Mouse (Mus musculus): ENCODE measurements at regions not wholly inside any gene's neighbourhood (a gene's known extent, or its start where the extent isn't known, plus 50 kb on each side); places are given as distances from the start of the nearest gene placed in this dataset.

DNA sequence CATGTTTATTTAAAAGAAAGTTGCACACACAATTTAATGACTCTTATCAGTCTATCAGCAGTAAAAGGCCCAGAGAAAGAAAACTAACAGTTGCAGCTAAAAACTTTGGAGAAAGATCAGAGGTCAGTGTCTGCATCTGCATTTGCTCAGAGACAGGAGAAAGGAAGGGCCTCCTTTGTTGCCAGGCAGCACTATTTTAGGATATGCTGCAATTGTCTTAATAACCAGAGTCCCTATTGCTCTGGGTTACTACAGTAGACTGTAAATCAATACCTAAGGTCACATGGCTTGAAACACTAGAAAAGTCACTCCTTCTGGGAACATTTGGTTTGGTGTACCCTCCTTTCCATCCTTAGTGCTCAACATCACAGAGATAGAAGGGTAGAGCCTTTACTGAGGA is 175.7 kb downstream of the Hdgfl1 start:
- no peak for DNase-seq

DNA sequence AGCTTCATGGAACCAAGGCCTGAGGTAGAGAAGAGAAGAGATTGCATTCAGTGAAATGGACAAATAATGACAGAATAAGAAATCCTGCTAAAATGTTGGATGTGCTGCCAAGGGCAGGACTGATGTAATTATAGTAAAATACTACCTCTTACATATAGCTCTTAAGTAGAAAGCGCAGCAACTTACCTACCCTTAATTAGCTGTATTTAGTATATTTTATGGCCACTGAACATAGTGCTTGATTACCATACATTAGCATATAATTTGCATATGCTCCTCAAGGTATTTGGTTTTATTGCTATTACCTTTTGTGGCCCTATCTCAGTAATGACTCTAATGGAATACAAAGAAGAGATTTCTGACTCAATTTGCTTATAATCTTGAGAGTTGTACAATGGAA is 176.2 kb downstream of the Hdgfl1 start:
- no peak for DNase-seq

GRCm38 (mm10) chr13:26575890-26576543 is 193.9 kb downstream of the Hdgfl1 start:
- no peak for DNase-seq

DNA sequence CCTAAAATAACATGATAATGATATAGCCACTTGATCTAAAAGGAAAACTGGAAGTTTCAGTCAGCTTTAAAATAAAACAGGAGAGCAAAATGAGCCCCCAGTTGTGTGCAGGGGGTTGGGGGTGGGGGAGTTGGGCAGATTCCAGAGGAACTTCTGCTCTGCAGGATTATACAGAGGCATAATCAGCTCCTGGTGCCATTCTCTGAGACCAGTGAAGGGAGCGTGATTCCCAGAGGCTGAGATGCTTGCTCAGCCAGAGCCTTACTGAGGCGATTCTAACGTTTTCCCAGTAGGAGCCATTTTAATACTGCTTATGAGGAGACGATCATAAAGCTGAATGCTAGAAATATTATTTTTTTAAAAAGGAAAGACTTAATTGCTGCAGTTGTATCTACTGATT is 200.5 kb downstream of the Hdgfl1 start:
- DNase-seq = no peak

DNA sequence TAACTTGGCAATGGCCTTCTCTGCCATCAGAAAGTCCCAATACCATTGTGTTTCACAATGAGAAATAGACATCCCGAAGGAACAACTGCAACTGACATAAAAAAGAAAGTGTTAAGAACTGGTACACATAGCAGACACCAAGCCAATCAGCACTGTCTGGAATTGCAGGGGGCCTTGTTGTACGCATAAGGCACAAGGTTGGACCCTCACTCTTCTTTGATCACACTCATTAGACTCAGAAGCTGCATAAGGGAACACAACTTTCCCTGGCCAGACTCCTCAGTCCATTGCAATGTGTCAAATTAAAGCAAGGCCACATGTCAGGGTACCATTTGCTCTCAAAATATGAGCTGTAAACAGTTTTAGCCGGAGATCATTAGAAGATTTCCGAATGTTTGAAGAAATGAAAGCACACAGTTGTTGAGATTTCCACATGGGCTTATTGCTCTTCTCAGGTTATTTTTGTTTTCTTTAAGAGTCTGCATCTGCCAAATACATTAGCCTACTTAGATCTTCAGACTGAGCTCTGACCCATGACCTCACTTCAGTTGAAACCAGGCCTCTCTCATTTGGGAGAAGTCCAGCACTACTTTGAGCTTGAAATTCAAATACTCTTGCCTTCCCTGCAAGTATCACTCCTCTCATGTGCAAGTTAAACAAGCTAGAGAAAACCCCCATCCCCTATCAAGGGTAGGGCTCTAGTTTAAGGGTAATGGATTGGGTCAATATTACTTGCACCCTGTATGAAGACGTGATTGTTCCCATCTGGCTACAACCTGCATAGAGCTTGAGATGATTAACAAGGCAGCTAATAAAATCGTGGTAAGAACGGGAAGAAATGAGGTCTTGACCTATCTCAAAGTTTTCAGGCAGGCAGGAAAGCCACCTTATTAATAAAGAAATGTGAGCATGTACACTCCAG is 204.8 kb downstream of the Hdgfl1 start:
- DNase-seq = no peak

- DNase-seq = peak in 1 of 2 experiments; percentile 39
Observed at GRCm38 (mm10) chr13:26558366-26558765, 211.6 kb downstream of the Hdgfl1 start.

GRCm38 (mm10) chr13:26554266-26554665 is 215.7 kb downstream of the Hdgfl1 start:
- no peak for DNase-seq

- no peak for DNase-seq
Observed at GRCm38 (mm10) chr13:26552122-26552521, 217.8 kb downstream of the Hdgfl1 start.

- DNase-seq = no peak
Observed at GRCm38 (mm10) chr13:26538928-26539327, 231.0 kb downstream of the Hdgfl1 start.

GRCm38 (mm10) chr13:26536575-26536974 is 233.4 kb downstream of the Hdgfl1 start:
- no peak for DNase-seq

- no peak for DNase-seq
Observed at GRCm38 (mm10) chr13:26532761-26533160, 237.2 kb downstream of the Hdgfl1 start.

GRCm38 (mm10) chr13:26519054-26519453 is 250.9 kb downstream of the Hdgfl1 start:
- DNase-seq = no peak

- DNase-seq = no peak
Observed at GRCm38 (mm10) chr13:26518425-26518824, 251.5 kb downstream of the Hdgfl1 start.

DNA sequence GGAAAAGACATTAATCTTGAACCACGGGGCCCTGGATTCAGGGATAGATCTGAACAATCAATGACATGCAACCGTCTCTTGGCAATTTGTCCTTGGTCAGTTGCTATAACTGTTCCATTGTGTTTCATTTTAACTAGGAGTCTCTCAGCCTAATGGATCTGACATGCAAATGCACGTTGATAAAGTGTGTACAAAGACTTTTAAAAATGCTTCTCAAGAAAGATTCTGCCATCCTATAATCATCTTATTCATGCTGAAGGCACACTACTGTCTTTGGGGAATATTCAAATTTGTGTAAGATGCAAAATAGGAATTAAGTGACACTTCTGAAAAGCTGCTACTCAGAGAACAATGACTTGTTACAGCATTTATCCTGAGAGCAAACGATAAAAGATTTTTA is 252.3 kb downstream of the Hdgfl1 start:
- DNase-seq = no peak

DNA sequence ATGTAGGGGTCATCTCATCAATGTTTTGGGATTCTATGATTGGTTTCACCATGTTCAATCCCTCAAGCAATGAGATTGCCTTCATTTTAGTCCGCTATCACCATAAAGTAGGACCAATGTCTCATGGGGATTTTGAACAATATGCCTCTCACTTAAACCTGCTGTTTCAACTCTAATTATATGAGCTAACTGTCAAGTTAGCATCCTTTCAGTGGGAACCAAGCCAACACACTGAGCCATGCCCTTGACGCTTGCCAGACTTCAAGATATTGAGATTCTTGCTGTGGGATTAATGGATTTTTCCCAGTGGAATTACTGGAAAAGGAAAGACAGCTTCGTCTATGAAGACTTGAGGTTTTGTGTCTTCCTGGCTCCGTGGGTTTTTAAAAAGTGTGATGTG is 259.5 kb downstream of the Hdgfl1 start:
- DNase-seq = no peak

DNA sequence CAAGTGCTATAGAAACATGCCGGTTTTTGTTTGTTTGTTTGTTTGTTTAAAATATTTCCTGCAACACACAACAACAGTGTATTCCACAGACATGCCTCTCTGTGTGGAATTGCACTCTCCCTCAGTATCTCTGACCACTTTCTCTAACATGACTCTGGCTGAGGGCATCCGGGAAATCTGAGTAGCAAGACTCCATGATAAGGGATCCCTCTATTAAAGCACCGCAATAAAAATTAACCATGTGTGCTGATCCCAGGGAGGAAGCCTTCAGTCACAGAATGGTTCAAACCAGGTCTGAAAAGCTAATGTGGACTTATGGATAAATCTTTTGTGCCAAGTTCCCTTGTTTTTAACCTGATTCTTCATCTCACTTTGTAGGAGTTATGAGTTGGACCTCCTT is 260.1 kb downstream of the Hdgfl1 start:
- DNase-seq = no peak

DNA sequence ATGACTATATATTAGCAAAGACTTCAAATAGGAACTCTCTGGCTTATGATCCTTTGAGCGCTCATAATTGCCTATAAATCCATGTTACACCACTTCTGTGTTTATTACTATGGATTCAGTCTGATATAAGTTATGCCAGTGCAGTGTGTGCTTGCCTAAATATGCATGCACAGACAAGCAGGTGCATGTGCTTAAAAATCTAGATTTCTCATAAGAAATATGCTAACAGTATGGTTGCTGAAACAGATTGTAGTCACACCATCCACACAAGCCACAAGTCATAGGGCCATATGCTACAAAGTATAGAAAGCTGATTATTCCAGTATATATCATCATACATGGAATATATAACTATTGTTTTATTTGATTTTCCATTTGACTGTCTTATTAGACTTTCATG is 266.2 kb downstream of the Hdgfl1 start:
- no peak for DNase-seq

- DNase-seq = no peak
Observed at GRCm38 (mm10) chr13:26497086-26497485, 272.9 kb downstream of the Hdgfl1 start.

- DNase-seq = no peak
Observed at GRCm38 (mm10) chr13:26495871-26496270, 274.1 kb downstream of the Hdgfl1 start.

- DNase-seq = peak; percentile 5 to 9
Observed at GRCm38 (mm10) chr13:26469343-26469742, 300.6 kb downstream of the Hdgfl1 start.

- no peak for DNase-seq
Observed at GRCm38 (mm10) chr13:26467526-26467925, 302.4 kb downstream of the Hdgfl1 start.

- no peak for DNase-seq
Observed at GRCm38 (mm10) chr13:26464523-26464922, 305.4 kb downstream of the Hdgfl1 start.

DNA sequence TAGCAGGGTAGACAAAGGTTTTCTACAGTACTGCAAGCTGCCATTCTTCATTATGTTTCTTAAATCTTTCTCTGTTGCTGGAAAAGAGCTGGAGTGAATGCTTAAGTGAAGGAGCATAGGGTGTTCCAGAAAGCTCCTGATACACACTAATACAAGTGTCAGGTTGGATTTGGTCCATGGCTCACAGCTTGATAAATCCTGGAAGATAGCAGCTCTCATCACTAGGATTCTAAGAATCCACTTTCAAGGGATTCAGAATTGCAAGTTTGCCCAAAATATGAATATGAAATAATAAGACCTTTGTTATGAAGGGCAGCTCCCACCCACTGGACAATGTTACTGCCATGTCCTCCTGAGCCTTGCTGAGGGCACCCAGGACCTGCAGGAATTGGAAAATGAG is 305.9 kb downstream of the Hdgfl1 start:
- DNase-seq = no peak

All from kidney, postnatal 36 days (tissue).